Mouse (Mus musculus) stomach, postnatal 0 days (tissue): ENCODE measurements around the gene Xpo5.

Source experiments
- CTCF ChIP-seq: IDR thresholded peaks from 2 replicates; pipeline ENCODE4 v1.5.1; 2016; ENCODE audit warnings: antibody characterized with exemption, low read depth, mild to moderate bottlenecking, moderate library complexity
- EP300 ChIP-seq: optimal IDR thresholded peaks from 2 replicates; pipeline ENCODE3; 2016; ENCODE audit warnings: antibody characterized with exemption

DNA sequence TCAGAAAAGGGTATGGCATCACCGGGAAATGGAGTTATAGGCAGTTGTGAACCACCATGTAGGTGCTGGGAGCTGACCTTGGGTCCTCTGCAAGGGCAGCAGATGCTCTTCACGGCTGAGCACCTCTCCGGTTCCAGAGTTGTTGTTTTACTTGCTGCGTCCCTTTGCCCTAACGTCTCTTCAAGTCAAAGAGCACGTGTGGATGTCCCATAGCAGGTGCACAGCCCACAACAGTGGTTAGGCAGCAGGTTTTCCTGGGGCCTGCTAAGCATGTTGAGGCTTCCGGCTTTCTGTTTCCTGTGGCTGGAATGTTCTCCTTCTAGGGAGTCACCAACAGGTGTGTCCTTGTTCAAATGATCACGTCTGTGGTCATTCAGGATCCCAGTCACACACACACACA lies 81.3 kb downstream of the Xpo5 start:
- TF ChIP-seq CTCF = no peak
- no peak for TF ChIP-seq EP300
